Mouse (Mus musculus) cerebellum, adult 18-20 months (tissue): ENCODE results near the gene Scaf8.
"Not testable (repeated sequence)": the region's sequence is repeated elsewhere in the genome, so short reads cannot be mapped to it uniquely, and the experiment has no call there.

Source experiments
- DNase-seq, 2 experiments: peaks; one replicate each; pipeline ENCODE4 v3.0.0; 2021

Scaf8 gene

DNA sequence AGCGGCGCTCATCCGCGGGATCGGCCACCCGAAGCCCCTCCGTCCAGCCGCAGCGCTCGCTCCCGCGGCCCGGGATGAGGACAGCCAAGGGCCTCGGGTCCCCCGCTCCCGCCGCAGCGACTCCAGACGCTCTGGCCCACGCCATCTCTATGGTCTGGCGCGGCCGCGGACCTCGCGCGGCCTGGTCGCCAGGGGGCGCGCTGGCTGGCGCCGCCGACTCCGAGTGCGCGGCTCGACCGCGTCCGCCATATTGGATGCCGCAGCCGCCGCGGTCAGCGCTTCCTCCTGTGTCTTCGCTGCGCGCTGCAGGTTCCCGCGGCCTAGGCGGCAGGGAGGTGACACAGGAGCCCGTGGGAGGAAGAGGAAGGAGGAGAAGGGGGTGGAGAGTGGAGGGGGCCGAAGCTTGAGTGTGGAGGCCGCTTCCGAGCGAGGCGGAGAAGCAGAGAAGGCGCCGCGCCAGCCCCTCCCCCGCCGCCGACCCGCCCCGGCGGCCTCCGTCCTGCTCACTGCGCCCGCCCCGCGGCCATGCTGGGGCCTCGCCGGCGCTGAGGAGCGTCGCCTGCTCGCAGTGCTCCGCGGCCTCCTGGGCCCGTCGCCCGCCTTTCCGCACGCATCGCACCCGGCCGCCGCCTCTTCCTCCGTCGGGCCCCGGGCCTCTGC, at the start of gene Scaf8:
Gene Scaf8 (plus strand): TSS at position 253 of the 660 bp plus-strand sequence.
- DNase-seq, result peak; percentile 85 to 99

DNA sequence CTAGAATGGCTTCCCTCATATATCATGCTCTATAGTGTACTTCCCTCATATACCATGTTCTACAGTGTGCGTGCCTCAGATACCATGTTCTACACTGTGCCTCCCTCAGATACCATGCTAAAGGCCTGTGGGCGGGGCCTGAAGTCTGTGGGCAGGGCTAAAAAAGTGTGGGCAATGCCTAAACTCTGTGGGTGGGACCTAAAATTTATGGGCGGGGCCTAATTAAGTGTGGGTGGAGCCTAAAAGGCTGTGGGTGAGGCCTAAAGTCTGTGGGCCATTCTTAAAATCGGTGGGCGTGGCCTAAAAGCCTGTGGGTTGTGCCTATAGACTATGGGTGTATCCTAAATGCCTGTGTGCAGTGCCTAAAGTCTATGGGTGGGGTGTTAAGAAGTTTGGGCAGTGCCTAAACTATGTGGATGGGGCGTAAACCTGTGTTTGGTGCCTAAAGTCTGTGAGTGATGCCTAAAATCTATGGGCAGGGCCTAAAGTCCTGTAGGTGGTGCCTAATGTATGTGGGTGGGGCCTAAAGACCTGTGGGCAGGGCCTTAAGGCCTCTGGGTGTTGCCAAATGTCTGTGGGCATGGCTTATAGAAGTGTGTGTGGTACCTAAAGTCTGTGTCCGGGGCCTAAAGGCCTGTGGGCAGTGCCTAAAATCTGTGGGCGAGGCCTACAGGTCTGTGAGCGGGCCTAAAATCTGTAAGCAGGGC, 39.5 kb upstream of the Scaf8 start:
- DNase-seq, result peak in 1 of 2 experiments; percentile 14

DNA sequence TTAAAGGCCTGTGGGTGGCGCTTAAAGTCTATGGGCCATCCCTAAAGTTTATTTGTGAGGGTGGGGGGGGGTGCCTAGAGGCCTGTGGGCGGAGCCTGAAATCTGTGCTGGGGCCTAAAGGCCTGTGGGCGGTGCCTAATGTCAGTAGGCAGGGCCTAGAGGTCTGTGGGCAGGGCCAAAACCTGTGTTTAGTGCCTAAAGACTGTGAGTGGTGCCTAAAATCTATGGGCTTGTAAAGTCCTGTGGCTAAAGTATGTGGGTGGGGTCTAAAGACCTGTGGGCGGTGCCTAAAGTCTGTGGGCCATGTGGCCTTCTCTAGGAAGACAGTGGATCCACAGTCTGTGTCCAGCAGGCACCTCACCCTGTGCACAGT, 38.9 kb upstream of the Scaf8 start:
- no peak for DNase-seq

DNA sequence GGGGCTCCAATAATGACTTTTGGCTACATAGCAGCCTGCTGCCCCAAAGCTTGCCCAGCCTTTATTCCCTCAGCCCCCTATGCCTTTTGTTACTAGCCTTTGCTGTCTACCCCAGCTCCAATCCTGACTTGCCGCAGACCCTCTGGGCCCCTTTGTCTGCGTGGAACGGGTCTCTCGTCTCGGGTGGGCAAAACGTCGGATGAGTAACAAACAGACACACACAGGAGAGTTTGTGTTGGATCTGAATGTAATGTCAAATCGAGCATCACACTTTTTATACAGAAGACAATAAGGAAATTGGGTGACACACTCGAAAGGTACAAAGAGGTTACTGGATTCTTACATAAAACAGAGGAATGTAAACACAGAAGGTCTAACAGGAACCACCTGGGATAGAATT, 36.8 kb upstream of the Scaf8 start:
- not testable (repeated sequence) for DNase-seq

DNA sequence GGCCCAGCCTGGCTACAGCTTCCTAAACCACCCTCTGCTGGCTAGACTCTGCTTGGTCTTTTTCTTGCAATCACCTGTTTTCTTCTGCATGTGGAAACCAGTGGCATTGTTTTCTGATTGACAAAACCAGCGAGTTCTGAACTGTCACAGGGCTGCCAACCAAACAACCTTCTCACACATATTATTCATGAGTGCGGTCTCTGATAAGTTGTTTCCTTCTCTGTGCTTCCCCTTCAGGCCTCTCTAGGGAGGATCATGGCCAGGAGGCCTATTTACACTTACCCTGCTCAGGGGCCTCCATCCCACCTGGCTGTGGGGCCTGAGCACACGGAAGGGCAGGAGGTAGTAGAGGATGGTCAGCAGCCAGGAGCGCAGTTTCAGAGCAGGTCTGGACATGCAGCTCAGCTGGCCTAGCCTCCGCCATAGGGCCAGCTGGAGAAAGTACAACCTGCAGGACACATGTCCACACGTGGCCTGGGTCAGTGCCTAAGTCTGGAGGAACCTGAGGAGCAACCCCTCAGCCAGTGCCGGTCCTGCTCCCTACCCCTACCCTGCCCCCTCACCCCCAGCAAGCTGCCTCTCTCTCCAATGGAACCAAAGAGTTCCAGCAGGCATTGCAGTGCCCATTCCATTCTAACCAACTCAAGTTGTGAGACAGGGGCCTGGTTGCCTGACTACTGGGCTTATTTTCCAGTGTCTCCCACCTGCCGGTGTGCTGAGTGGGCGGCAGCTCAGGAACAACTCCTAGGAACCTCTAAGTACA, 34.0 kb upstream of the Scaf8 start:
- DNase-seq, result not testable (repeated sequence)

DNA sequence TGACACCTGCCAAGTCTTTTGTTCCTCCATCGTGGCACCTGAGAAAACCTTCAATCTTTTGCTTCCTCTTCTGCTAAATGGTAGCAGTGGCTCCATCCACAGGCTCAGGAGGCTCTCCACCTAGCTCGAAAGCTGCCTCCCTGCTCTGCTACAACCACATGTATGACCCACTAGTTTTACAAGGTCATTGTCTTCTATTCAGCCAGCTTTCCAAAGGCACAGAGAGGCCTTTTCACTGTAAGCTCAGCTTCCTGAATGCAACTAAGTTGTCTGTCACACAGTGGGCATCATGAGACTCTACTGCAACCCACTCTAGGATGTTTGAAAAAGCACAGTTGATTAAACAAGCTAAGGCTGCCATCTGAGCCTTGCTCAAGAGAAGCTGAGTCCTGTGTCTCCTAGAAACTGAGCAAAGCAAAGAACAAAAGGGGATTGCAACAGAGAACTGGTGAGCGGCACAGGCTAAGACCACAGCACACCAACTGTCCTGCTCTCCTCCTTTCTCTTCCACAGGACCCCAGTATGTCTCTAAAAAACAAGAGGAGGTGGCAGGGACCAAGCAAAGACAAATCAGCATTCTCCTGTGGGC, 33.2 kb upstream of the Scaf8 start:
- DNase-seq, result peak; percentile 42 to 88

DNA sequence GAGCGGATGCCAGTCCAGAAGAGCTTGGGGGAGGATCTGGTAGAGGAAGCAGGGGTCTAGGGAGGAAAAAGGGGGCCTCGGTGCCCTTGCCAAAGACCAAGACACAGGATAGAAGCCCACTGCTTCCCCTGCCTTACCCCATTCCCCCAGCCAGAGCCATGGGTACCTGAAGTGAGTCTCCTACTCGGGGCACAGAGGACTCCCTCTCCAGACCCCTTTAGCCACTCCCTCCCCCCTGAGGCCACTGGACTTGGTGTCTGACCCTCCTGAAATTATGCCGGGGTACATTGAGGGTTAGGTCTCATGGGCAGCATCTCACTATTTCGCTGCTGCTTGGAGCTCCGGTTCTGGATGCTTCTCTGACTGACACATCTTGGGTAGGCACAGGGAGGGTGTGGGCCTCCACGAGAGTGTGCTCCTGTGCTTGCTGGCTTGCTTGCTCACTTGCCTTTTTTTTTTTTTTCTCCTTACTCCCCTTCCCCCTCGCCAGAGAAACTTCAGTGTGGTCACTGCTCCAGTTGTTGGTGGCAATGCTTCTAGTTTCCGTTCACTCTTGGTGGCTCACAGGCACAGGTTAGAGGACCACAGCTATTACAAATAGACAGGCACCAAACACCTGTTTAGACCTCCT, 32.5 kb upstream of the Scaf8 start:
- peak; percentile 45 to 63 for DNase-seq

DNA sequence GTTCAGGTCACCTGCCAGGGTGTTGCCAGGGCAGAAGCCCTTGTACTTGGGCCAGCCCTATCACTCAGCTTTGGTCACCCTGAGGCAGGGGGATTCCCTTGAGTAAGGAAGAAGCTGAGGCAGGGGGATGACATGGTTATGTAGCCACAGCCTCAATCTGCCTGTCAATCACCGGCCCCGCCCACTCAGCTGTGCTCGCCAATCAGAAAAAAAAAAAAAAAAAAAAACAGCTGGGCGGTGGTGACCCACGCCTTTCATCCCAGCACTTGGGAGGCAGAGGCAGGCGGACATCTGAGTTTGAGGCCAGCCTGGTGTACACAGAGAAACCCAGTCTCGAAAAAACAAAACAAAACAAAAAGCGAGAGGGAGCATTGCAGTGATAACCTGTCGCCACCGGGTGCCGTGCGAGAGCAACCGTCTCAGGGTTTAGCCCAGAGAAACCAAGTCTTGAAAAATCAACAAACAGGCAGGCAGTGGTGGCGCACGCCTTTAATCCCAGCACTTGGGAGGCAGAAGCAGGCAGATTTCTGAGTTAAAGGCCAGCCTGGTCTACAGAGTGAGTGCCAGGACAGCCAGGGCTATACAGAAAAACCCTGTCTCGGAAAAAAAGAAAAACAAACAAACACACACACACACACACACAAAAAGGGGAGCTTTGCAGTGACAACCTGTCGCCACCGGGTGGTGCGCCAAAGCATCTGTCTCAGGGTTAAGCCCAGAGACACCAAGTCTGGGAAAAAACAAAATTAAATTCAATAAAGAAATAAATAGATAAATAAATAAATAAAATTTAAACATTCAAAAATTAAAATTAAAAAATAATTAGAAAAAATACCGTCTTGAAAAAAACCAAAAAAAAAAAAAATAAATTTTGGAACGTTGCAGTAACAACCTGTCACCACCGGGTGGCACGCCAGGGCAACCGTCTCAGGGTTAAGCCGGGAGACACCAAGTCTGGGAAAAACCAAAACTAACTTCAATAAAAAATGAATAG, 31.7 kb upstream of the Scaf8 start:
- peak; percentile 61 to 67 for DNase-seq

DNA sequence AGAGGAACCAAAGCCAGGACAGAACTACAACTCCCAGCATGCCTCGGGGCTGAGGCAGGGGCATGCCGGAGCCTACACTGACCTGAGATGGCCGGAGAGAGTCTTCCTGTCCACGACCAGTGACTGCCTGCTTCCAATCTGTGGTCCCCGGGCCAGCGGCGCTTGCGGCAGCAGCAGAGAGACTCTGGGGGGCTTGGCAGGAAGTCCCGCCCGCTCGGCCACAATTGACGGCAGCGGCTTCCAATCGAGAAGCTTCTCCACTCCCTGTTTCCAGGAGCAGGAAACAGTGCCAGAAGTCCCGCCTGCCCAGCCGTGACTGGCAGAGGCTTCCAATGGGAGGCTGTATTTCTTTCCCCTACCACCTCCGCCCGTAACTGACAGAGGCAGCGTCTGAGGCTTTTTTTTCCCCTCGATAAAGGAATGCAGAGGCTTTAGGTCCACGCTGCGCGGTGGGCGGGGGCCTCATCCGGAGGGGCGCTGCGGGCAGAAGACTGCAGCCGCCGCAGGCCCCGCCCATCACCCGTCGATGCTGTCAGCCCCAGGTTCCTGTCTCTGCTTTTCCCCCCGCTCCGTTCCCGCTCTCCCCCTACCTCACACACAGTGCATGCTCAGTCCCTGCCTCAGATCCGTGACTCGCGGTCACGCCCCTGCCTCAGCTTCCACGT, 30.8 kb upstream of the Scaf8 start:
- peak; percentile 94 to 95 for DNase-seq

DNA sequence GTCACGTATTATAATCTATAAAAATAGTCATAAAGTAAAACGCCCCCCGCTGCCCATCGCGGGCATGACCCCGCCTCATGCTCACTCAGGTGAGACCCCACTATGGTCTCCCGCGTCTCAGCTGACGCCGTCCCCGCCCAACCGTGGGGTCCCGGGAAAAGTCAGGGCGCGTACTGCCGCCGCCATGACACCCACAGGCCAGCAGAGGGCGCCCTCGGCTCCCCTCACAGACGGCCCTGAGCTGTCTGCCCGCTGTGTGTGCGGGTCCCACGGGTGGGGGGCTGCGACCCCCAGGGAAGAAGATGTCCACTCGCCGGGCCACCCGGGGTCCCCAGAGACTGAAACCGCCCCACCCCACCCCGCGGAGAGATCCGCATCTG, 30.2 kb upstream of the Scaf8 start:
- peak; percentile 71 to 88 for DNase-seq

DNA sequence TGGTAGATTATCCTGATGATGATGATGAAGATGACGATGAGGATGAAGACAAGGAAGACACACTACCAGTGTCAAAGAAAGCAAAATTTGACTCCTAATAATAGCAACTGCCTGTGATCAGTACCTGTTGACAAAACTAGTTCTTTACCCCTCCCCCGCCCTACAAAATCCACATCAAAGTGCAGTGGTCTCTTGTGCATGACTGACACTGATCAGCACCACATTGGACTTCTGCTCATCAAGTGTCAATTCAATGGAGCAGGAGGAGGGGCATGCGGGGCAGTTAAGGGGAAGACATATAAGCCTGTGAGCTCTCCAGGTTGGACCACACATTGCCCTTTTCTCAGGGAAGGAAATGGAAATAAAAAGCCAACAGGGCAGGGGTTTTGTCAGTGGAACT, 29.6 kb upstream of the Scaf8 start:
- DNase-seq, result no peak

DNA sequence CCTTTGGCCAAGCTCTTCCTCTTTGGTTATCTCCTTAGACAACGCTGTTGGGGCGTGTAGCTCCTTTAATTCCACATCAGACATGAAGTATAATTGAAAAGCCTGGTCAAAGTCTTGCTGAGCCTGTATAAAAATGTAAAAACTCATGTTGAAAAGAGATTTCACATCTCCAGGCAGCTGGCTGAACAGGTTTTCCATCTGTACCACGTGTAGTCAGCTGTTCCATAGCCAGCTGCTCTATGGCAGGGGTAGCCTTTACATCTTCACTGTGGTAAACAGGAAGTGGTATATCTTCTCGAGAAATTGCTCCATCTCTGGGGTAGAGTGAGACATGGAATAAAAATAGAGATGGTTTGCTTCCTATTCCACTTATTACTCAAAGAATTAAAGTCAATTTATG, 22.1 kb upstream of the Scaf8 start:
- no peak for DNase-seq

DNA sequence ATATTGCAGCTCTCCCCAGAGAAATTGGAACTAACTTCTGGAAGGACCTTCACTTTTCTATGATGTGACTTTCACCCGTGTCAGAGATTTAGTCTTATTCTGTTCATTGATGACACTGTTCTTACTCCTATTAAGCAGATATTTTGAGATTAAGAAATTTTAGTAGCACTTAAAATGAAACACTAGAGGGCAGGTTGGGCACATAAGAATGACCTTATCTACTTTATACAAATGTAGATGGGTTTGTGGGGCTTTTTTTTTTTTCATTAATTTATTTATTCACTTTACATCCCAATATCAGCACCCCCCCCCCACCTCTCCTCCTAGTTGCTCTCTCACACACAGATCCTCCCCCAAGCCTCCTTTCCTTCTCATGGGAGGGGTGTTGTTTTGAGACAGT, 15.5 kb upstream of the Scaf8 start:
- DNase-seq, result not testable (repeated sequence)

DNA sequence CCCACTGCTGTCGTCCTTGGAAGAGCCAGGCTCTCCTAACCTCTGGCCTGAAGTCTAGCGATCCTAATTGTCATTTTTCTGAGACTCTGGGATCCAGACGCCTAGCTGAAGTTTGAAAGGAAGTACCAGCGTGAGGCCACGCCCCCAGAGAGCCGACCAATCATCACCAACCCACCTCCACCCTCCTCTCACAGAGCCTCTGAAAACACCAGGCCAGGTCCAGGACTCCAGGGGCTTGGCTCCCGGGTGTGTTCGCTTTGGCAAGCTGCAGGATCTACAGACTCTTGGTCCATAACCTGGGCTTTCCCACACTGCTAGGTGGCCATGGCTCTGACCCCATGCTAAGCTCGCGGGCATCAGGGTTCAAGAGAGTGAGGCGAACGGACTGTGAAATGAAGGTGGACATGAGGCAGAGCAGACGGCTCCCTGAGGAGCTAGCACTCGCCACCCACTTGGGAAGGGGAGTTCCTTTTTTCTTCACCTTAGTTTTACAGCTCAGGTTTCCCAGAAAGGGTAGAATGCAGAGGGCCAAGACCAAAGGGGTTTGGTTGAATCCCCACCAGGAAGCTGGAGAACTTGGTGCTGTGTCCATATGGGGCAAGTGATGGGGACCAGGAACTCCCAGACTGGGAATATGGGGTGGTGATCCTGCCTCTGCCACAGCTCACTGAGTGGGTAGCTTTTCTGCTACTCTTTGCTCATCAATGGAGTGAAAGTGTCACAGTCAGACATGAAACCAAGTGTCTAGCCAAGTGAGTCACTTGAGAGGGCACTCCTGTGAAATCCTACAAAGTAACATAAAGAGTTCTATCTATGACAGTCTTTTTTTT, 12.2 kb upstream of the Scaf8 start:
- DNase-seq, result peak; percentile 27 to 29

DNA sequence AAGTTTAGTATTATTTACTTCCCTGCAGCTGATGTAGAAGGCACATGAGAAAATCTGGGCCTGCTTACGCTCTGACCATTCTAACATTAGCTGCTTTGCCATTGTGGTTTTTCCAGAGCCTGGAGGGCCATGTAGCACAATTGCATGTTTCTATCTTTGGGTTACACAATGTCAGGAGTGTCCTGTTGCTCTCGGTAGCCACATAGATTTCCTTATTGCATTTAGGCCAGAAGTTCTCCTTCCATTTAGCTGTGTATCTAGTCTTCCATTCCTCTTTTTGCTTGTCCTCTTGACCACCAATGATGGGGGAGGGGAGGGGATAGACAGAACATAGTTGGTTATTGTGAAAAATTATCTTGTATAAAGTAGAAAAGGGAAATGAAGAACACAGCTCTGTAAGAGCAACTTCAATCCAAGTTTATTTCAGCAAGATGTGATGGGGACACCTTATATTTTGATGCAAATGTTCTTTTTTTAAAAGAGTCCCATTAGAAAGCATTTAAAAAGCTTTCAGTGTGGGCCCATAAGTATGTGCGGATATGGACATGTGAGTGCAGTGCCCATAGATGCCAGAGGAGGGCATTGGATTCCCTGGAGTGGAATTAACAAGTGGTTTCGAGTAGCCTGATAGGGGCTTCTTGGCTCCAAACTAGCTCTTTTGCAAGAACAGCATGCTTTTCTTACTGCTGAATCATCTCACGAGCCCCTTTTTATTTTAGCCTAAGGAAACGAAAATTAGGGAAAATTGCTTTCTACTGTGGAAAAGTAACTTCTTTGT, 10.4 kb upstream of the Scaf8 start:
- DNase-seq, result no peak

DNA sequence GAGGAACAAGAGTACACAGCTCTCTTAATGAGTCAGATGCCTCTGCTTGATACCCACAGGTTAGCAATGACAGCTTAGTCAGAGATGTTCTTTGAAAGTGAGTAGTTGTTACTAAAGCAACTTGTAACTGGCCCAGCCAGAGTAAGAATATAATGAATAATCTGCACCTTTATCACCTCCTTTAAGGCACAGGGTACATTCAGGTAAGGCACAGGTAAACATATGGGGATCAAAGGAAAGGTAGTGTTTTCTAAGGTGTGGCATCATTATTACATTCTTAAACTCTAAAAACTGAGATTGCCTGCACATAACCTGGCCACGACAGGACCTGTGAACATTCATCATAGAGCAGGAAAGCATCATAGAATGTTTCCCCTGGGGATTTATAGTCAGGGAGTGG, 9.8 kb upstream of the Scaf8 start:
- no peak for DNase-seq

DNA sequence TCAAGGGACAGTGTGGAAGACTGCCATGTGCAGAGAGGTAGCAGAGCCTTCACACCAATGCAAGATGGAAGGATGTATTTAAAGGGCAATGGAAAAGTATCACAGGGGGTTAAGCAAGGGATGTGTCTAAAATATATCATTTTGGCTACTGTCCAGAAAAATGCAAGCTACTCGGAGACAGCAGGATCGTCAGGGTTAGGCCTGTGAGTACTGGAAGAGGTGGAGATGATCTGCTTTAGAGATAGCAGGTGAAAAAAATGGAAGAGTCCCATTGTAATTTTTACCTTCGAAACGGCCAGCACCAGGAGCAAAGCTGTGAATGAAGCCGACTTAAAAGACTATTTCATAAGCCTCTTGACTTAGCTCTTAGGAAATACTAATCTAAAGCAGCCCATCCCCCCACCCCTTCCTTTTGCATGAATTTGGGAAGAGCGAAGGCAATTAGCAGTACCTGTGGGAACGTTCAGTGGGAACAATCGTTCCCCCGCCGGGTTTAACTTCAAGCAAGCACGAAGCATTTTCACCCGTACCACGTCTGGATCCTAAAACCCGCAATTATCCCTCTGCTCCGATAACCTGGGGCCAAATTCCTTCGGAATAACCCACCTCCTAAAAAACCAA, 925 bp upstream of the Scaf8 start:
- peak in 1 of 2 experiments; percentile 19 for DNase-seq

DNA sequence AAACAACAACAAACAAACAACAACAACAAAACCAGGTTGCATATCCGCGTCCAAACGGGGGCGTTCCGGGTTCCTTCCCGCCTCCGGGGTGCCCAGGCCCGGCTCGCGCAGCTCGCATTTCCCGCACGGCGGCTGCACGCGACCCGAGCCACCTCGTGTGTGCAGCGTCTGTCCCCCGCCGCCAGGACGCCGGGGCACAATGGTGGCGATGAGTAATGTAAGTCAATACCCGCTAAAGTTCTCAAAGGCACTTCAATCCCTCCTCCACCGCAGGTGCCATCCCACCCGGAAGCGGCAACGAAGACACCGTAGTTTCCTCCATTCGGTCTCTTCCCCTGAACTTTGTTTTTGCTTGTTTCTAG, 433 bp upstream of the Scaf8 start:
- DNase-seq, result no peak

DNA sequence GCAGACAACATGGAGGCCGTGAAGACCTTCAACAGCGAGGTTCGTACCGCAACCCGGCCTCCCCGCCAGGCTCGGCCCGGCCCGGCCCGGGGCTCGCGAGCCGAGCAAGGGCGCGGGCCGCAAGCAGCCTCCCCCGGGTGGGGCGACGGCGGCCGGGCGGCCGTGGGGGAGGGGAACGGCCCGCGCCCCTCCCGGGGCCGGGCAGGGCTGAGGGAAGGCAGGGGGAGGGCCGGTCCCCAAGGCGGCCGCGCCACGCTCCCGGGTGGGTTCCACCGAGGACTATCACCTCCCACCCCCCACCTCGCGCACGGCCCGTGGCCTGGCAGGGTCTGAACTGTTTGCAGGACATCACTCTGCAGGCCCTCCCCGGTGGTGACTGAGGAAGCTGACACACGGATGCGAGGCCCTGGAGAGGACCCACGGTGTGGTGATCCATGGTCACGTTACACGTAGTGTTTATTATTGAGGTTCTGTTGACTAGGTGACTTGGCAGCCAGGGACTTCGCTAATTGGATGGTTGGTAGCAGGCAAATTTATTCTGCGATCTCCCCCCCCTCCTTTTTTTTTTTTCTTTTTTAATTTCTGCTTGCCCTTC, 705 bp downstream of the Scaf8 start:
- peak; percentile 64 to 72 for DNase-seq
